Mouse (Mus musculus) right cerebral cortex, adult 18-20 months (tissue): ENCODE results near the gene Spatc1l.

ENCODE experiments used
- DNase-seq: peaks from one replicate; pipeline ENCODE4 v3.0.0; 2022; ENCODE audit warnings: mixed read lengths

Gene Spatc1l

DNA sequence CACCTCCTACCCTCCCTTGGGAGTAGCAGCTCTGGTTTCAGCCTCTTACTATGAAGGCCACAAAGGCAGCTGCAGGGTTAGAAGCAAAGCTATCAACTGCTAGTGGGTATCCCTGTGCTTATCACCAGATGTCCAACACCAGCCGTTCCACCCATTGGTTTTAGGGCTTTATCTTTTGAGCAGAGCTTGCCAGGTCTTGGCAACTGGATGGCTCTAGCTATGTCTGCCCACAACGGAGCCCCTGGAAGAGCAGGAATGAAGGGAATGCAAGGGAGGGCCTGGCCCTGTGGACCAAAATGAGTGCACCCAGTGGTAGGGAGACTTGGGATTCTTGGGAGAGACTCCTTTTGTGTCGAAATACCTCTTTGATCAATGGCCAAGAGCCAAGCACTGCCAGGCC is 40.6 kb downstream of the Spatc1l start:
- DNase-seq: no peak

DNA sequence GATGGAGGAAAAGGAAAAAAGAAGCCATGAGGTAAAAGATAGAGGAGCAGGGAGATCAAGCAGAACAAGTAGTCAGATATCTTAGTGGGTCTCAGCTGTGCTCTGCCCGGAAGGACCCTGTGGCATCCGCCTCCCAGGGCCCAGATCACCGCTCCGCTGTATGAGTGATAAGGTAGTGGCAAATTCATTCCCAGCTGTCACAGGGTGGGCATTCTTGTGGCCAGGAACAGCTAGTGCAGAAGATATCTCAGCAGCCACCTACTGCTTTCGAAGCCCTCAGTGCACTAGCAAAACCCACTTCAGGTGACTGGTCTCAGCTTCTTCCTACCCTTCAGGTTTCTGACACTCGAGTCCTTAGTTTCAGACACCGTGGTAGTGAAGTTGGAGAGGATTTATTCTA is 50.4 kb downstream of the Spatc1l start:
- no peak for DNase-seq
